Mouse (Mus musculus) cerebellum, adult 2 months (tissue): ENCODE measurements around the gene Olfr1330. TPM values are rescaled to one million over a fixed set of nuclear protein-coding genes. Genes with fewer than 3 reads are reported as not detected.
A peak's percentile ranks its signal among the peaks of the same experiment; 100 is the strongest.
"Not testable (repeated sequence)": the region's sequence is repeated elsewhere in the genome, so short reads cannot be mapped to it uniquely, and the experiment has no call there.

ENCODE experiments used
- DNase-seq, 2 experiments: peaks; one replicate each; pipeline ENCODE4 v3.0.0; 2021
- H3K27ac ChIP-seq: fragments of 200-500 bp; 2 replicates; pipeline ENCODE4 v1.5.1; 2012; ENCODE audit warnings: low read length, control low read depth, inconsistent platforms; ENCODE audit not compliant: insufficient read depth
- H3K27me3 ChIP-seq: fragments of 200-500 bp; 2 replicates; pipeline ENCODE4 v1.6.1; 2012; ENCODE audit warnings: inconsistent platforms, mild to moderate bottlenecking, low read length, moderate library complexity; ENCODE audit not compliant: control insufficient read depth, insufficient read depth
- H3K4me1 ChIP-seq: fragments of 200-500 bp; 2 replicates; pipeline ENCODE4 v1.6.1; 2011; ENCODE audit warnings: low read length; ENCODE audit not compliant: control insufficient read depth, insufficient read depth
- H3K4me3 ChIP-seq: fragments of 200-500 bp; replicated peaks from 2 replicates; pipeline ENCODE3; 2011; ENCODE audit warnings: mild to moderate bottlenecking, low read depth, low read length, control low read depth; ENCODE audit not compliant: insufficient read depth
- CTCF ChIP-seq: fragments of 200-500 bp; IDR thresholded peaks from 2 replicates; pipeline ENCODE4 v1.5.1; 2011; ENCODE audit warnings: low read depth, mild to moderate bottlenecking, control low read depth, low read length, moderate library complexity, borderline replicate concordance; ENCODE audit not compliant: insufficient read depth
- POLR2A ChIP-seq: fragments of 200-500 bp; IDR thresholded peaks from 2 replicates; pipeline ENCODE4 v1.6.1; 2011; ENCODE audit warnings: low read length, control low read depth, borderline replicate concordance; ENCODE audit not compliant: insufficient read depth
- WGBS: fragments of 180-500 bp; shearing (Covaris S2); methylation state at CpG from one replicate; pipeline ENCODE4 v1.1.7; 2018; 5-methylcytosine and 5-hydroxymethylcytosine counted together
- polyA plus RNA-seq: library from polyadenylated mRNA; depleted of rRNA; stranded (reverse); fragments of >200 nt; gene quantifications from 2 replicates; pipeline ENCODE4 v1.2.3, GENCODE M21; 2012; rRNA removed

The Olfr1330 gene
- not detected in 2 replicates for polyA plus RNA-seq

GRCm38 (mm10) chr4:118888297-118888696, at the start of gene Olfr1330:
Gene Olfr1330, plus strand, starts transcription at chr4:118888597.
- 78% methylated on average over 1 of the region's 1 CpGs for WGBS
- Histone ChIP-seq H3K4me3 (no peak within 1 kb of the TSS), H3K27ac (no peak within 1 kb of the TSS), H3K4me1 (no peaks in the 10 kb centered on the region), H3K27me3 (no peaks in the 10 kb centered on the region)
- TF ChIP-seq POLR2A (no peak), CTCF (no peak)
- DNase-seq = no peak

- Histone ChIP-seq H3K27ac (no peak overlapping the region), H3K27me3 (no peaks in the 10 kb centered on the region), H3K4me3 (no peak overlapping the region), H3K4me1 (no peaks in the 10 kb centered on the region)
- no peak for DNase-seq
- 83% methylated on average over 1 of the region's 1 CpGs for WGBS
- TF ChIP-seq POLR2A = no peak
- TF ChIP-seq CTCF = no peak
These were observed 26.6 kb upstream of the Olfr1330 start for GRCm38 (mm10) chr4:118861791-118862190.

- Histone ChIP-seq H3K27ac (no peak overlapping the region; the same call in 1 of the 2 replicates), H3K4me3 (no peak overlapping the region), H3K27me3 (no peaks in the 10 kb centered on the region), H3K4me1 (no peaks in the 10 kb centered on the region)
- peak; percentile 7 to 18 for DNase-seq
- WGBS = 13% methylated on average over 4 of the region's 4 CpGs
- no peak for TF ChIP-seq CTCF
- TF ChIP-seq POLR2A = no peak
These were observed 25.7 kb upstream of the Olfr1330 start for GRCm38 (mm10) chr4:118862704-118863103.

GRCm38 (mm10) chr4:118864349-118864748, 24.0 kb upstream of the Olfr1330 start, which contains the start of gene Olfr1331:
Gene Olfr1331, plus strand, starts transcription at chr4:118864649.
- H3K4me3 ChIP-seq = no peak within 1 kb of the TSS
- no peak within 1 kb of the TSS for H3K27ac ChIP-seq
- DNase-seq = no peak
- no peaks in the 10 kb centered on the region; the same call in 1 of the 2 replicates for H3K4me1 ChIP-seq
- WGBS = 98% methylated on average over 1 of the region's 1 CpGs
- TF ChIP-seq POLR2A (no peak), CTCF (no peak)
- H3K27me3 ChIP-seq = no peaks in the 10 kb centered on the region

GRCm38 (mm10) chr4:118867566-118867965, 20.8 kb upstream of the Olfr1330 start:
- no peak overlapping the region for H3K4me3 ChIP-seq
- no peak overlapping the region for H3K27ac ChIP-seq
- DNase-seq = peak; percentile 16 to 34
- H3K27me3 ChIP-seq = no peaks in the 10 kb centered on the region
- TF ChIP-seq CTCF = no peak
- TF ChIP-seq POLR2A = no peak
- no peaks in the 10 kb centered on the region; the same call in 1 of the 2 replicates for H3K4me1 ChIP-seq

- no peak overlapping the region for H3K4me3 ChIP-seq
- H3K27ac ChIP-seq = no peak overlapping the region
- no peak for TF ChIP-seq CTCF
- TF ChIP-seq POLR2A = no peak
- WGBS = 23% methylated on average over 2 of the region's 2 CpGs
- no peak for DNase-seq
- no peaks in the 10 kb centered on the region for H3K4me1 ChIP-seq
- H3K27me3 ChIP-seq = no peaks in the 10 kb centered on the region
These were observed 13.6 kb downstream of the Olfr1330 start for GRCm38 (mm10) chr4:118901981-118902380.

- not testable (repeated sequence) for H3K4me3 ChIP-seq, H3K27me3 ChIP-seq, DNase-seq, H3K4me1 ChIP-seq, H3K27ac ChIP-seq
- 54% methylated on average over 2 of the region's 2 CpGs for WGBS
These were observed 29.0 kb downstream of the Olfr1330 start, which contains the start of gene Olfr1329 for GRCm38 (mm10) chr4:118917365-118917764. Gene Olfr1329, minus strand, starts transcription at chr4:118917465.

- H3K4me3 ChIP-seq, H3K4me1 ChIP-seq, DNase-seq, H3K27ac ChIP-seq, H3K27me3 ChIP-seq: not testable (repeated sequence)
- WGBS = 72% methylated on average over 3 of the region's 3 CpGs
These were observed 42.9 kb downstream of the Olfr1330 start for GRCm38 (mm10) chr4:118931326-118931725.
